Mouse (Mus musculus): ENCODE results near the gene Usp21.

DNA sequence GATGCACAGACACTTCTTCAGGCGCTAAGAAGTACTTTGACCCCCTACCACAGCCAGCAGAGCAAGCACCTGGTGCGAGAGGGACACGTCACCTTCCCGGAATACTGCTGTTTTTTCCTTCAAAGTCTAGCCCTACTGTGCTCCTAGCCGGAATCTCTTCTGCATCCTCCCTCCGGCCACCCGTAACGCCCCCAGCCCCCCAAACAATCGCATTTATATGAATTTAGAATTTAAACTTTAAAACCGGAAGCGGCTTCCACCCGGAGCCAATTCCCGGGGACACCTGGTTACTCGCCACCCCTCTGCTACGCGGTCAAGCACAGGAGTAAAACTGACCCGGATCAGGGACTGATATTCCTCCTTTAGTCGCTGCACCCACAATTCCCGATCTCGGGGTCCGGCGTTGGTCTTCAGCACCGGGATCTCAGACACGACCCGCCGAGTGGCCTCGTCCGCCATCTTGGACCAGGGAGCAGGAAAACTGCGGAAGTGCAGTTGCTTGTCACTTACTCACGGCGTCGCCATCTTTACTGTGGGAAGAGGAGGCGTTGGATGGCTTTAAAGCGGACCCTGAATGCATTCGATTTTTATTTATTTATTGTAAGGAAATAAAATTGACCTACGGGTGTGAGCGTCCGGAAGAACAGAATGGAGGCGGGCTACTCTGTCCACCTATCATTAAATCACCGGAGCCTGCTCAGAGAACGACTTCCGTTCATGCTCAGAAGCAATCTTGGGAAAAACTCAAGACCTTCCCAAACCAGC is 6.7 kb upstream of the Usp21 start, which contains the start of gene Ufc1:
- TF ChIP-seq CTCF (IDR thresholded peaks at IDR 0.05; ENCODE audit: borderline replicate concordance, control insufficient read depth, extremely low read depth, insufficient read depth, low read length, poor library complexity) (no peak), POLR2A (IDR thresholded peaks at IDR 0.05; ENCODE audit: control insufficient read depth, extremely low read depth, insufficient read depth, low read length, poor library complexity) (0 out of 2 replicates have a peak, but pooled peaks have one; percentile 41)

All from thymus, adult 2 months (tissue).